Mouse (Mus musculus) stomach, postnatal 0 days (tissue): ENCODE results near the gene Tab1.

Experiments used
- CTCF ChIP-seq: IDR thresholded peaks from 2 replicates; pipeline ENCODE4 v1.5.1; 2016; ENCODE audit warnings: antibody characterized with exemption, low read depth, mild to moderate bottlenecking, moderate library complexity
- EP300 ChIP-seq: optimal IDR thresholded peaks from 2 replicates; pipeline ENCODE3; 2016; ENCODE audit warnings: antibody characterized with exemption

GRCm38 (mm10) chr15:80143760-80144159 lies 10.8 kb downstream of the Tab1 start:
- TF ChIP-seq EP300 (no peak), CTCF (no peak)
